Mouse (Mus musculus) skeletal muscle tissue, adult 2 months (tissue): Measurements from ENCODE around the gene Ezh1.

Source experiments
- DNase-seq: peaks from one replicate; pipeline ENCODE4 v3.0.0-alpha.2; 2012; ENCODE audit warnings: low read depth, low spot score

Ezh1 gene

DNA sequence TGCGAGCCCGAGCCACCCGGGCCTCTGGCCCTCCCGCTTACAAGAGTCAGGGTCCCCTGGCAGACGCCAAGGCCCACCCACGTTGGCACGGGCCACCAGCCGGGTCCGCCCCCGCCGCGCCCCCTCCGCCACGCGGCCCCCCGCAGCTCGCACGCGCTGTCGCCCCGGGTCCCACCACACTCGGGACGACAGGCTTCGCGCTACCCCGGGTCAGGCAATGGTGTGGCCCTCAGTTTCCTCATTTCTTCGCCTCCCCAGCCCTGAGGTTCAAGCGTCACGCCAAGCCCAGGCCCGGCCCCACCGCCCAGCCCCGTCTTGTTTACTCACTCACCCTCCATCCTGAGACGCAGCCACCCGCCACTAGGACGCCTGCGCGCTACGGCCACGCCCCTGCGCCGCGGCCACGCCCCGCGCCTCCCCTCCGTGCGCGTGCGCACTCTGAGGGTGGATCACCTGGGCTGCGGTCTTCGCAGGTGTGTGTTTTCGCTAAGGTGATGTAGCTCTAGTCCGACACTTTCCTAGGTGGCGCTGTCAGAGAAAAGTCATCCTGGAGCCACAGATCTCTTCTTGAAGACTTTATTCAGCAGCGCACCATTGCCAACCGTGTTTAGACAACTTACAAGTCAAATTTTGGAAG lies at the start of gene Ezh1:
Gene Ezh1 (minus strand): TSS at position 399 of the 637 bp plus-strand sequence.
- peak; percentile 74 for DNase-seq

GRCm38 (mm10) chr11:101275309-101275708 lies 49.0 kb upstream of the Ezh1 start:
- DNase-seq: no peak

GRCm38 (mm10) chr11:101272446-101272845 lies 46.2 kb upstream of the Ezh1 start:
- DNase-seq: no peak

- no peak for DNase-seq
These were observed 43.4 kb upstream of the Ezh1 start for GRCm38 (mm10) chr11:101269577-101270116.

DNA sequence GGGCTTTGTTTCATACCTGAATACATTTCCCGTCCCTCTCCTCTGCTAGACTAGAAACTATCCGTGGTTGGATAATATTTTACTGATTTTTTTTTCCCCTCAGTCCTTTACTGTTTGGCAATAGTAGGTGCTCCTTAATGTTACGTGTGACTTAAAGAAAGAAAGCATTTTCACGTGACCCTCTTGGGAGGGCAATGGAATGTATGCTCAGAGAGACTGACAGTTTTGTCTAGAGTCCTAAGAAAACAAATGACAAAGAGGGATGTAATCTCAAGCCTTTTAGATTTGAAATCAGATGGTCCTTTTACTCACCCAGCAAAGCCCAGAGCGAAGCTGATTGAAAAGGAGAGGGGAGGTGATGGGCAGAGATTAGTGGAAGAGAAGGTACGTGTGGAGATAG lies 39.6 kb upstream of the Ezh1 start:
- DNase-seq: no peak

GRCm38 (mm10) chr11:101264954-101265471 lies 38.8 kb upstream of the Ezh1 start:
- DNase-seq: no peak

GRCm38 (mm10) chr11:101263989-101264280 lies 37.7 kb upstream of the Ezh1 start:
- no peak for DNase-seq

- DNase-seq: no peak
These were observed 37.1 kb upstream of the Ezh1 start for GRCm38 (mm10) chr11:101263138-101263988.

GRCm38 (mm10) chr11:101262272-101262967 lies 36.2 kb upstream of the Ezh1 start:
- no peak for DNase-seq

- no peak for DNase-seq
These were observed 34.6 kb upstream of the Ezh1 start for GRCm38 (mm10) chr11:101260826-101261380.

- no peak for DNase-seq
These were observed 33.9 kb upstream of the Ezh1 start, which contains the start of gene Wnk4 for GRCm38 (mm10) chr11:101259948-101260825. Gene Wnk4, plus strand, starts transcription at chr11:101260567.

GRCm38 (mm10) chr11:101259261-101259712 lies 33.0 kb upstream of the Ezh1 start:
- DNase-seq: no peak

DNA sequence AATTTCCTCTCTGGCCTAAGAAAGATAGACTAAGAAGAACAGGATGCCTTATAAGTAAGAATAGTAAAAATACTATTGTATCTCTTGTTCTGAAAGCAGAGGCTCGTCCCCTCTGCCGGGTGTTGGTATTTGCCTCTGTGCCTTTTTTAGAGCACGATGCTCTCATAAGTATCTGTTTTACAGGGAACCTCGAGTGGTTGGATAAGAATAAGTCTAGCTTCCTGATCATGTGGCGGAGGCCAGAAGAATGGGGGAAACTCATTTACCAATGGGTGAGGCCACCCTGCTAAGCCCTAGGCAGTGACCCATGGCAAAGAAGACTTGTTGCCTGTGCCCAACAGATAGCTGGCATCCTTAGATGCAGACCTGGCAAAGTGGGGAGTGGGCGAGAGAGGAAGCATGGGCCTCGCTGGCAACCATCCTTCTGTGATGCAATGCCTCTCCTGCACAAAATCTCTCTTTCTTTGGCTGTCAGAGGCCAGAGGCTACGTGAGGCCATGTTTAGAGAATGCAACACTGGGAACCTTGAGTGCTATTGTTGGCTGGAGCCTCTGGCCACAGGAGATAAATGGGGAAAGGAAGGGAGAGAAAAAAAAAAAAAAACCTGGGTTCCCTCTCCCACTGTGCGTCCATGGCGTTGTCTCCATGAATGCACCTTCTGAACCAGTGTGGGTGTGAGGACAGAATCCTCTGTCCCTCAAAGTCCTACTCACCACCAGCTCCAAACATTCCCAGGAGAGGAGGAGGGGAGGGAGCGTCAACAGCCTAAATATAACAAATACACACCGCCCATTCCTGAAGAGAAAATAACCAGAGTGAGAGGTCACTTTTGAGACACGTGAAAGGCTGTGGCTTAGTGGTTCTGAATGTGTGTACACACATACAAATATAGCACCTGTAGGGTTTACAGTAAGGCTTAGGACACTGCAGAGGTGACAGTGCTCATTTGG lies 29.8 kb upstream of the Ezh1 start:
- DNase-seq: no peak

DNA sequence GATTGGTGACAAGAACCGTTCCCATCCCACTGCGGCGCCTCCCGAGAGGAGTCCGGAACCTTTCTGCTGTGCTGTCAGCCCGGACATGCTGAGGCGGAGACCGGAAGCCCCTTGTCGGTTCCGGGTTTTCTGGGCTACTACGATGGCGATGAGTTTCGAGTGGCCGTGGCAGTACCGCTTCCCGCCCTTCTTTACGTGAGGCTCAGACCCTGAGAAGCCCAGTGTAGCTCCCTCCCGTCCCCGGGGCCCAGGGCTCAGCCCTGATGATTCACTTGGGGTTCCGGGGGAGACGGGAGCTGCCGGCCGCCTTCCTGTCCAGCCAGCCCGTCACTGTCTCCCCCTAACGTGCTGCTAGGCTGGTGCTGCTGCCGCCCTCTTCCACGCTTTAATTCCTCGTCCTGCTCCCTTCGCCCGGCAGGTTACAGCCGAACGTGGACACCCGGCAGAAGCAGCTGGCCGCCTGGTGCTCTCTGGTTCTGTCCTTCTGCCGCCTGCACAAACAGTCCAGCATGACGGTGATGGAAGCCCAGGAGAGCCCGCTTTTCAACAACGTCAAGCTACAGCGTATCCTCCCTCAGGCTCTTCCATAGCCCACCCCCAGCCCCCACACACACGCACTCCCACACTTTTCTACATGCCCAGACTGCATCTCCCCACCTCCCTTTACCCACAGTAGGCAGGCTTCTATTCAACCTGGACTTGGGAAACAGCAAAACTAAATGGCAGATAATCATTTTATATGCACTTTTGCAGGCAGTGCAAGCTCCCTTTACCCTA lies 27.5 kb upstream of the Ezh1 start, which contains the start of gene Vps25:
Gene Vps25 (plus strand): TSS at position 95 of the 777 bp plus-strand sequence.
- peak; percentile 63 for DNase-seq

- DNase-seq: no peak
These were observed 26.7 kb upstream of the Ezh1 start for GRCm38 (mm10) chr11:101252941-101253340.

DNA sequence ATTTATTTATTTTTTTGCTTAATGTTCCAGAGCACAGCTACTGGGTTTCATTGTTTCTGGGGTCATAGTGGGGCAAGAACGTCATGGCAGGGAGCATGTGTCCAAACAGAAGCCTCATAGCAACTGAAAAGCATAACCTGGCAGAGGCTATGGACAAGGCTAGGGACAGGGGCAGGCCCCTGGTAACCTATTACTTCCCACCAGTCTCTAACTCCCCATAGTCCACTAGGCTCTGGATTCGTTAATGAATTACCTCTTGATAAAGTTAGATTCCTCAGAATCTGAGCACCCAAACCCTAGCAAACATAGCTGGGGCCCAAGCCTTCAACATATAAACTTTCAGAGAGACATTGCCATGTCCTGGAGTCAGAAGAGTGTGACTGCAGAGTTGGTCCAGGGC lies 24.8 kb upstream of the Ezh1 start:
- no peak for DNase-seq

DNA sequence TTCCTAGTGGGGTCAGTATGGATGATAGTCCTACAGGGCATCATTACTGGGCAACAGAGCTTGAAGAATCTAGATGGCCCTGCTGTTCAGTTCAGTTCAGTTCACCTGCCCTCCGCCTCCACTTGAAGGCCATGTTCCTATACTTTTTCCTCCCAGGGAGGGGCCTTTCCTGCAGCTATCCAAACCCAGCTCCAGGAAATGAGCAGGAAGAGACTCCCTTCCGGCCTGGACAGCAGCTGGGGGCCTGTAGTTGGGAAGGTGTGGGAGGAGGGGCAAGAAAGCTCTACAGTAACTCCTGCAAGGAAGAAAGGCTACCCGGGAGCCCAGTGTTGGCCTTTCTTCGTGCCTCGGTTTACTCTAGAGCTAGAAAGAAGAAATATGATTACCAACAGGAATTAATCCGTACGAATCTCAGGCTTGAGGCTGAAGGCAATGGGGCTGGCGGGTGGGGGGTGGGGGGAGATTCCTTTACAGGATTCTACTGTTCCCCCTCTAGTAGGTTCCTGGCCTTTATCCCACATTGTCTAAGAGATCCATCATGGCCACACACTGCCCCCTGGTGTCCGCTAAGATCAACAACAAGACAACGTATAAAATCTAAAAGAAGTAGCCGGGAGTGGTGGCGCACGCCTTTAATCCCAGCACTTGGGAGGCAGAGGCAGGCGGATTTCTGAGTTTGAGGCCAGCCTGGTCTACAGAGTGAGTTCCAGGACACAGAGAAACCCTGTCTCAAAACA lies 22.2 kb upstream of the Ezh1 start:
- no peak for DNase-seq

DNA sequence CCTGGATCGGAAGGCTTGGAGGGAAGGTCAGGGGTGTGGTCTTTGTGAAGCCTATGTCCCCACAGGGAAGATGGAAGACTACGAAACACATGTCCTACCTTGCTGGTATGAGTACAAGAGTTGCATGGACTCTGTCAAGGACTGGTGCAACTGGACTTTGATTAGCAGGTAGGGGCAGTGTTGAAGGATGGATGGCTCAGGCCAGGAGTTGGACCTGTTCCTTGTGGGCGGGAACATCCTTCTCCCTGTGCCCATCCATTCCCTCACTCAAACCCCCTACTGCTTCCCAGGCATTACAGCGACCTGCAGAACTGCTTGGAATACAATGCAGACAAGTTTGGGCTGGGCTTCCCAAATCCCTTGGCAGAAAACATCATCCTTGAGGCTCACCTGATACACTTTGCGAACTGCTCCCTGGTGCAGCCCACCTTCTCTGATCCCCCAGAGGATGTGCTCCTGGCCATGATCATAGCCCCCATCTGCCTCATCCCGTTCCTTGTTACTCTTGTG lies 21.3 kb upstream of the Ezh1 start:
- no peak for DNase-seq
